Mouse (Mus musculus): ENCODE results near the gene Gm5447.

Gm5447 gene

GRCm38 (mm10) chr13:30973501-30974246, at the start of gene Gm5447, which contains the start of gene Exoc2:
Gene Gm5447, plus strand, starts transcription at chr13:30974204.
Gene Exoc2, minus strand, starts transcription at chr13:30974093.
- peak; percentile 98 for DNase-seq

- peak; percentile 52 for DNase-seq
These were observed 49.7 kb upstream of the Gm5447 start for GRCm38 (mm10) chr13:30924269-30924668.

- no peak for DNase-seq
These were observed 44.9 kb upstream of the Gm5447 start for GRCm38 (mm10) chr13:30929119-30929518.

GRCm38 (mm10) chr13:30931613-30932012, 42.4 kb upstream of the Gm5447 start:
- peak; percentile 72 for DNase-seq

- DNase-seq, result peak; percentile 77
These were observed 41.0 kb upstream of the Gm5447 start for GRCm38 (mm10) chr13:30932972-30933371.

- peak; percentile 28 for DNase-seq
These were observed 28.2 kb upstream of the Gm5447 start for GRCm38 (mm10) chr13:30945788-30946187.

- peak; percentile 91 for DNase-seq
These were observed 26.9 kb upstream of the Gm5447 start for GRCm38 (mm10) chr13:30947129-30947528.

- DNase-seq, result peak; percentile 86
These were observed 26.5 kb upstream of the Gm5447 start, which contains the start of gene Hus1b for GRCm38 (mm10) chr13:30947540-30947939. Gene Hus1b, minus strand, starts transcription at chr13:30947759.

GRCm38 (mm10) chr13:30949181-30949580, 24.8 kb upstream of the Gm5447 start:
- peak; percentile 53 for DNase-seq

- DNase-seq, result peak; percentile 31
These were observed 22.0 kb upstream of the Gm5447 start for GRCm38 (mm10) chr13:30952044-30952443.

- no peak for DNase-seq
These were observed 20.4 kb upstream of the Gm5447 start for GRCm38 (mm10) chr13:30953580-30953979.

- no peak for DNase-seq
These were observed 13.3 kb upstream of the Gm5447 start for GRCm38 (mm10) chr13:30960714-30961113.

GRCm38 (mm10) chr13:30961932-30962331, 12.1 kb upstream of the Gm5447 start:
- no peak for DNase-seq

GRCm38 (mm10) chr13:30966507-30966911, 7.5 kb upstream of the Gm5447 start:
- DNase-seq, result peak; percentile 89

- DNase-seq, result no peak
These were observed 5.7 kb upstream of the Gm5447 start for GRCm38 (mm10) chr13:30968311-30968710.

- no peak for DNase-seq
These were observed 3.0 kb upstream of the Gm5447 start for GRCm38 (mm10) chr13:30971047-30971446.

GRCm38 (mm10) chr13:30972102-30972501, 1.9 kb upstream of the Gm5447 start:
- DNase-seq, result no peak

GRCm38 (mm10) chr13:30974247-30974630, 235 bp downstream of the Gm5447 start:
- peak; percentile 88 for DNase-seq

- no peak for DNase-seq
These were observed 2.6 kb downstream of the Gm5447 start for GRCm38 (mm10) chr13:30976536-30977084.

GRCm38 (mm10) chr13:30978224-30978623, 4.2 kb downstream of the Gm5447 start:
- no peak for DNase-seq

GRCm38 (mm10) chr13:30981666-30982065, 7.7 kb downstream of the Gm5447 start:
- DNase-seq, result peak; percentile 94

GRCm38 (mm10) chr13:30985275-30985597, 11.2 kb downstream of the Gm5447 start:
- no peak for DNase-seq

- DNase-seq, result peak; percentile 95
These were observed 11.8 kb downstream of the Gm5447 start for GRCm38 (mm10) chr13:30985598-30986466.
